Mouse (Mus musculus): Measurements from ENCODE around the gene Zfp454. TPM values are rescaled to one million over a fixed set of nuclear protein-coding genes. Genes with fewer than 3 reads are reported as not detected.

The Zfp454 gene
- polyA plus RNA-seq, 1 experiment from 2014 or later: 5.1 TPM

- 0 out of 2 replicates have a peak within 1 kb of the TSS, but pooled peaks have one; percentile 32 for H3K27ac ChIP-seq
- no peaks in the 10 kb centered on the region for H3K27me3 ChIP-seq (replicated peaks)
- H3K4me3 ChIP-seq (replicated peaks): peak within 1 kb of the TSS; percentile 92
- H3K4me1 ChIP-seq (replicated peaks): 0 out of 2 replicates have a peak, but pooled peaks cover 5% of the 10 kb centered on the region
- H3K9me3 ChIP-seq: no peaks in the 10 kb centered on the region; the same call in 1 of the 2 replicates
- peak within 1 kb of the TSS; percentile 91 for H3K9ac ChIP-seq
- WGBS: under 1% methylated on average over 45 of the region's 45 CpGs
- H3K36me3 ChIP-seq: peaks cover 5% of the 10 kb centered on the region; the same call in 1 of the 2 replicates
- ATAC-seq: peak; percentile 98
- peak within 1 kb of the TSS; percentile 62 for H3K4me2 ChIP-seq (replicated peaks)
Observed at GRCm38 (mm10) chr11:50827010-50827953, 60.2 kb downstream of the Zfp454 start, which contains the start of gene Zfp354c. Gene Zfp354c, minus strand, starts transcription at chr11:50827724.

- Histone ChIP-seq H3K9me3 (no peaks in the 10 kb centered on the region; the same call in 1 of the 2 replicates), H3K9ac (no peak overlapping the region), H3K4me2 (replicated peaks) (peak overlapping the region; percentile 62), H3K4me1 (replicated peaks) (0 out of 2 replicates have a peak, but pooled peaks cover 5% of the 10 kb centered on the region), H3K36me3 (peaks cover 5% of the 10 kb centered on the region; the same call in 1 of the 2 replicates), H3K27me3 (replicated peaks) (no peaks in the 10 kb centered on the region), H3K4me3 (replicated peaks) (peak overlapping the region; percentile 92; the same call in 1 of the 2 replicates), H3K27ac (no peak overlapping the region)
- no peak for ATAC-seq
- 51% methylated on average over 2 of the region's 2 CpGs for WGBS
Observed at GRCm38 (mm10) chr11:50826214-50826613, 61.2 kb downstream of the Zfp454 start.

Other genes with a start within 250 kb of the Zfp454 start
- gene Zfp354c, start 59.9 kb downstream of the Zfp454 start, polyA plus RNA-seq (2015; fragmentation: Nextera tagmentation; extraction: Ambion mirVana): 15.0 and 16.3 TPM in 2 replicates
- gene Zfp879, start 46.1 kb downstream of the Zfp454 start, polyA plus RNA-seq (2015; fragmentation: Nextera tagmentation; extraction: Ambion mirVana): 0.33 and 0.44 TPM in 2 replicates
- gene Grm6, start 37.0 kb downstream of the Zfp454 start, polyA plus RNA-seq (2015; fragmentation: Nextera tagmentation; extraction: Ambion mirVana): 0.06 TPM in 1 of 2 replicates, not detected in the other
- gene Zfp2, start 28.5 kb upstream of the Zfp454 start, polyA plus RNA-seq (2015; fragmentation: Nextera tagmentation; extraction: Ambion mirVana): 9.1 and 9.8 TPM in 2 replicates
- gene Zfp354b, start 44.0 kb upstream of the Zfp454 start, polyA plus RNA-seq (2015; fragmentation: Nextera tagmentation; extraction: Ambion mirVana): 0.71 and 1.2 TPM in 2 replicates
- gene 4933414I15Rik, start 56.1 kb upstream of the Zfp454 start, polyA plus RNA-seq (2015; fragmentation: Nextera tagmentation; extraction: Ambion mirVana): not detected in 2 replicates
- not detected in 2 replicates for gene Prop1, start 66.1 kb upstream of the Zfp454 start, polyA plus RNA-seq (2015; fragmentation: Nextera tagmentation; extraction: Ambion mirVana)
- gene Olfr1378, start 78.9 kb upstream of the Zfp454 start, polyA plus RNA-seq (2015; fragmentation: Nextera tagmentation; extraction: Ambion mirVana): not detected in 2 replicates
- not detected in 2 replicates for gene Olfr1377, start 94.3 kb upstream of the Zfp454 start, polyA plus RNA-seq (2015; fragmentation: Nextera tagmentation; extraction: Ambion mirVana)
- gene Olfr51, start 115.9 kb upstream of the Zfp454 start, polyA plus RNA-seq (2015; fragmentation: Nextera tagmentation; extraction: Ambion mirVana): not detected in 2 replicates
- gene Olfr54, start 126.6 kb upstream of the Zfp454 start, polyA plus RNA-seq (2015; fragmentation: Nextera tagmentation; extraction: Ambion mirVana): not detected in 2 replicates
- not detected in 2 replicates for gene Olfr1375, start 160.5 kb upstream of the Zfp454 start, polyA plus RNA-seq (2015; fragmentation: Nextera tagmentation; extraction: Ambion mirVana)
- gene Zfp354a, start 171.6 kb upstream of the Zfp454 start, polyA plus RNA-seq (2015; fragmentation: Nextera tagmentation; extraction: Ambion mirVana): 6.7 and 7.4 TPM in 2 replicates